Mouse (Mus musculus) ovary, adult 18-20 months (tissue): ENCODE measurements around the gene Gfod2.
A peak's percentile ranks its signal among the peaks of the same experiment; 100 is the strongest.

Source experiments
- DNase-seq: peaks from one replicate; pipeline ENCODE4 v3.0.0; 2022; ENCODE audit warnings: low spot score, mixed read lengths

Gene Gfod2

DNA sequence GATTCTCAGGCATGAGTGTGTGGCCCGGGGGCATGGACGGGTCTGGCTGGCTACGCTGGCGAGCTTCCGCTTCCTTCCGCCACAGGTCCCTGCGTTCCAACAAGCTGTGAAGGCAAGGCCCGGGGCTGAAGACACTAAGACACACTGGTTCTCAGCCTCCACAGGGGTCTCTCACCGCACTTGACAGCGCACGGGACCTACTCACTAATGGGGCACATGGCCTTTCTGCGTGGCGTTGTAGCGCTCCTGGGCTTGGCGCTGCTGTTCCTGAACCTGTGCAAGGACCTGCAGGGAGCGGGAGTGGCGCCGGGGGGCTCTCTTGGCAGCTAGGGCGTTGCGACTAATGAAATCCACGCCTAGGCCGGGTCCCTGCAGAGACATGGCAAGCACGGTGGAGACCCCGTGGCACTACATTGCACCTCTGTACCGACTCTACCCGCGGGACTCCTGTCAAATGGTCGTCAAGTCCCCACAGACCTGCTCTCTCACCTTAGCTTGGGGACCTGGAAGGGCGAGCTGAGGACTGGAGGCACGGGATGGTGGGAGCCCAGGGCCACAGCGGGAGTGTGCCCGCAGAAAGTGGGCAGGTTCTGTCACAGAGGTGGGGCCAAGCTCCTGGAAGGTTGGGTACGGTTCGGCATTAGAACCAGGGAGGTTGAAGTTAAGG is 54.2 kb downstream of the Gfod2 start:
- DNase-seq = no peak

DNA sequence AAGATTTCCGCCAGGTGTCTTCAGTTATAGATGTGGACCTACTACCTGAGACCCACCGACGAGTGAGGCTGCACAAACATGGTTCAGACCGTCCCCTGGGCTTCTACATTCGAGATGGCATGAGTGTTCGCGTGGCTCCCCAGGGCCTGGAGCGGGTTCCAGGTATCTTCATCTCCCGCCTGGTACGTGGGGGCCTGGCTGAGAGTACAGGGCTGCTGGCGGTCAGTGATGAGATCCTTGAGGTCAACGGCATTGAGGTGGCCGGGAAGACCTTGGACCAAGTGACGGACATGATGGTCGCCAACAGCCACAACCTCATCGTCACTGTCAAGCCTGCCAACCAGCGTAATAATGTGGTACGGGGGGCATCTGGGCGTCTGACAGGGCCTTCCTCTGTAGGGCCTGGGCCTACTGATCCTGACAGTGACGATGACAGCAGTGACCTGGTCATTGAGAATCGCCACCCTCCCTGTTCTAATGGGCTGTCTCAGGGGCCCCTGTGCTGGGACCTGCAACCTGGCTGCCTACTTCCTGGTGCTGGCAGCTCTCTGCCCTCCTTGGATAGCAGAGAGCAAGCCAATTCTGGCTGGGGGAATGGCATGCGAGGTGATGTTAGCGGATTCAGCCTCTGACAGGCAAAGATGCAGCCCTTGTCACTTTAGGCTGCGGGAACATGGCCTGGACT is 55.6 kb downstream of the Gfod2 start:
- DNase-seq = no peak

DNA sequence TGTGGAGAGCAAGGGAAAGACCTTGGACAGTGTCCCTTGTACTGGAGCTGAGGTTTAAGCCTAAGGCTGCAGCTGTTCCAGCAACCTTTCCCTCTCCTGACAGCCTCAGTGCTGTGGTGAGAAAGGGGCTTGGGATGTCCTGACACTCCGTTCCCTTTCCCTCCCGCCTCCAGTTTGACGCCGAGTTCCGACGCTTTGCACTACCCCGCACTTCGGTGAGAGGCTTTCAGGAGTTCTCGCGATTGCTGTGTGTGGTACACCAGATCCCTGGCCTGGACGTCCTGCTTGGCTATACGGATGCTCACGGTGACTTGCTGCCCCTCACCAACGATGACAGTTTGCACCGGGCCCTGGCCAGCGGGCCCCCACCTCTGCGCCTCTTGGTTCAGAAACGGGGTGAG is 56.5 kb downstream of the Gfod2 start:
- no peak for DNase-seq

DNA sequence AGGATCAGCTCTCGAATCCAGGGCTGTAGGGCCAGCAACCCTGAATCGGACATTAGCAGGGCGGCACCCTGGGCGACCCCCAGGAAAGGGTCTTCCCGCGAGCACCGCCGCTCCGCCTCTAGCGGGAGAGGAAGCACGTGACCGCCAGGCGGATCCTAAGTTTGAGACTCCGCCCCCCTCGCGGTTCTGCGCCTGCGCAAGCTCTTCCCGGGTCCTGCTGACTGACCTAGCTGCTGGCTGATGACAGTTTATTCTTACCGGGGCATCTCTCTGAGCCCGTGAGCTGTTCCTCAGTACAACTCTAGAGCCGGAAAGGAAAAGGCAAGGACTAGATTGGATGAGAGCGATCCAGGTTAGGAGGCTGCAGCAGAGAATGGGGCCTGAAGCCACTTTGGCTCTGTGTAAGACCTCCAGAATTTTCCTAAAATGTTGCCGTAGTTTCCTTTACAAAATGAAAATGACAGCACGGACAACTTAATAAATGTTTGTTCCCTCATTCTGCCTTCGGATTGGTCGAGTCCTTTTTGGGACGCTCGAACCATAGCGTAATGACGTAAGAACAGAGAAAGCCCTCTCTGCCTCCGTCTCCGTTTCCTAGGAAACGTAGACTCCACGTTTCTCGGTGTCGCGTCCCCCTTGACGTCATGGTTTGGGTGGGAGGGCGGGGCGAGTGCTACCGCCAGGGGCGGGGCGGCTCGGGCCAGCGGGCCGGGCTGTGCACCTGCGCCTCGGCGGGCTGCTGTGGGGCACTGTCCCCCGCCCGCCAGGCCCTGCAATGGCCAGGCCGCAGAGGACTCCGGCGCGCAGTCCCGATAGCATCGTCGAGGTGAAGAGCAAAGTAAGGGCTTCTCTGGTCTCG is 57.3 kb downstream of the Gfod2 start, which contains the start of the genes Acd and Pard6a:
TSS of gene Acd (minus strand) at position 137 of the 859 bp plus-strand sequence.
TSS of gene Pard6a (plus strand) at position 183 of the 859 bp plus-strand sequence.
- DNase-seq = peak; percentile 89

DNA sequence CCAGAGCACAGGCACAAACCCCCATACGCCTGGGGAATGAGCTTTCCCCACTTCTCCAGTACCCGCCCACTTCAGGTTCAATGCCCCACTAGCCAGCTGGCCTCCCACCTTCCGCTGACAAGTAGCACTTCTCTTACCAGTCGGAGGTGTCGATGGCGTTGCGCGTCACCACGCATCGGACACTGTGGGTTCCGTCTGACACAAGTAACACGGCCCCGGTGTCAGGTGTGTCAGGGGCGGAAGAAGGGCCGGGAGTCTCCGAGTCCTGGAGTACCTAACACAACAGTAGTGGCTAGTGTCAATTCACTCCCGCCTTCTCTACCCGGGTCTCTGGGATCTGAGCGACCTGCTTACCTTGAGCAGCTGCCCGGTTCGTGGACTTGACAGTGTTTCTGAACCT is 57.9 kb downstream of the Gfod2 start:
- peak; percentile 37 for DNase-seq

DNA sequence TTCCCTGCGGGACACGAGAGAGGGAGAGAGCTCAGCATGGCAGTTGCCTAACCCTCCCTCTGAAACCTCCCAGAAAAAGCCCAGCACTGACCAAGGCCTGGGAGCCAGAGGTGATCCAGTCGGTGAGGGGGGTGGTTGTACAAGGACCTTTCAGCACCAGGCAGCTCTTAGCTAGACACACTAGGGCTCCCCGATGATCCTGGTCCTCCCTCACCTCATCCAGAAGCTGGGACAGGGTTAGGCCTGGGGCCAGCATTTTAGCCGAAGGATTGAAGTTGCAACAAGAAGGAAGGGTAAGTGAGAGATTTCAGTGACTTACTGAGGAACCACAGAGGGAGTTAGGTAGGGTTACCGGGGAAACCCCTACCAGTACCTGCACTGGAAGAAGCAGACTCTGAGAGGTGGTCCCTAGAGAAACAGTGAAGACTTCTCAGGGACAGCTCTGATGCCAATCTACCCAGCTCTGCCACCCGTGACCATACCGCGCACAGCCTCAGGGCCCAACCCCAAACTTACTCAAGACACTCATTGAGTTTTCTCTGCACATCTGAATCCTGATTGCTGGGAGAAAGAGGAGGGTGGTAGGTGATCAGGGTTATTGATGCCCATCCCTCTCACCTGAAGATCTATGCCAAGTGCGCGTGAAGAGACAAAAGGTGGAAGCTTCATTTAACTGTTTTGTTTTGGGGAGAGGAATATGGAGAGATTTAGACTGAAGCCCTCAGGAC is 58.8 kb downstream of the Gfod2 start:
- DNase-seq = no peak

DNA sequence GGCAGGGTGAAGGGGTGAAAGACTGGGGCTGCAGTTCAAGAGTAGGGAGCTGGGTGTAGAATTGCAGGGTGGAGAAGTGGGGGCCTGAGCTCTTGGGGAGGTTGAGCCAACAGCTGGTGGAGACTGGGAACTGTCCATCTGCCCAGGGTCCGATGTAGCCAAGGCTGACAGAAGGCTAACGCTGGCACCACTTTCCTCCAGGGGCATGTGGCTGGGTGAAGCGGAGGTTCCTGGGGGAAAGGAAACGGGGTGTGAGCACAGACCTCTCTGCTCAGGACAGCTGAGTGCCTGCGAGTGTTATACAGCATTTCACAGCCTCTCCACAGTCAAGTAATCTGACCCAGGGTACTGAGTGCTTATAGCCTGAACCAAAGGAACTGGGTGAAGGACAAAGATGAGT is 59.7 kb downstream of the Gfod2 start:
- no peak for DNase-seq

DNA sequence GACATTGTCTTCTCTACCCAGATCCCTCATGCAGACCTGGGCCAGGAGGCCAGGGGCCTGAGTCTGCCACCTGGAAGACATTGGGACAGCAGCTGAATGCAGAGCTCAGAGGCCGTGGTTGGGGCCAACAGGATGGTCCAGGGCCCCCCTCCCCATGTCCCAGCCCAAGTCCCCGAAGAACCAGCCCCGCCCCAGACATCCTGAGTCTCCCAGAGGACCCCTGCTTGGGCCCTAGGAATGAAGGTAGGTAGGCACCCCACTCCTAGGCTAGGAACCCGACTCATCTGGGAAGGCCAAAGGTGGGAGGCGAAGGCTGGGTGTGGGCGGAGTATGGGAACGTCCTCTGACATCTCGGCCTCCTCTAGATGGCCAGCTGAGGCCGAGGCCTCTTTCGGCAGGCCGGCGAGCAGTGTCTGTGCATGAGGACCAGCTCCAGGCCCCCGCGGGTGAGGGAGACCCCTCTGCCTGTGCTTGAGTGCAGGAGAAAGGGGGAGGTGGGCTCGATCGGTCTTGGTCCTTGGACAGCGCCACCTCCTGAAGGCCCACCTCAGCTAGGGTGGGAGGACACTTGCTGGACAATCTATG is 61.2 kb downstream of the Gfod2 start:
- DNase-seq = no peak

DNA sequence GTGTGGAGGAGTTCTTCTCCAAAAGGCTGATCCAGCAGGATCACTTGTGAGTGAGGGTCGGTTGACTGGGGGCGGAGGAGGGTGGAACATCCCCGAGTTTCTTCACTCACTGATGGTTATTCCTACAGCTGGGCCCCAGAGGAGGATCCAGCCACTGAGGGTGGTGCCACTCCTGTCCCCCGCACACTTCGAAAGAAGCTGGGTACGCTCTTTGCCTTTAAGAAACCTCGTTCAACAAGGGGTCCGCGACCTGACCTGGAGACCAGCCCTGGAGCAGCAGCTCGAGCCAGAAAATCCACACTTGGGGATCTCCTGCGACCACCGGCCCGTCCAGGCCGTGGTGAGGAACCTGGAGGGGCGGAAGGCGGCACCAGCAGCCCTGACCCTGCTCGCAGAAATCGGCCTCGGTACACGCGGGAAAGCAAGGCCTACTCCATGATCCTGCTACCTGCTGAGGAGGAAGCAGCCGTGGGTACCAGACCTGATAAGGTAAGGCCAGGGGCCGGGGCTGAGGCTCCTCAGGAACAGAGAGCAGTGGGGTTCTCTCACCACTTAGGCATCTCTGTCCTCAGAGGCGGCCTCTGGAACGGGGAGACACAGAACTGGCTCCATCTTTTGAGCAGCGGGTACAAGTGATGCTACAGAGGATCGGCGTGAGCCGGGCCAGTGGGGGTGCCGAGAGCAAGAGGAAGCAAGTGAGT is 63.2 kb downstream of the Gfod2 start:
- no peak for DNase-seq

DNA sequence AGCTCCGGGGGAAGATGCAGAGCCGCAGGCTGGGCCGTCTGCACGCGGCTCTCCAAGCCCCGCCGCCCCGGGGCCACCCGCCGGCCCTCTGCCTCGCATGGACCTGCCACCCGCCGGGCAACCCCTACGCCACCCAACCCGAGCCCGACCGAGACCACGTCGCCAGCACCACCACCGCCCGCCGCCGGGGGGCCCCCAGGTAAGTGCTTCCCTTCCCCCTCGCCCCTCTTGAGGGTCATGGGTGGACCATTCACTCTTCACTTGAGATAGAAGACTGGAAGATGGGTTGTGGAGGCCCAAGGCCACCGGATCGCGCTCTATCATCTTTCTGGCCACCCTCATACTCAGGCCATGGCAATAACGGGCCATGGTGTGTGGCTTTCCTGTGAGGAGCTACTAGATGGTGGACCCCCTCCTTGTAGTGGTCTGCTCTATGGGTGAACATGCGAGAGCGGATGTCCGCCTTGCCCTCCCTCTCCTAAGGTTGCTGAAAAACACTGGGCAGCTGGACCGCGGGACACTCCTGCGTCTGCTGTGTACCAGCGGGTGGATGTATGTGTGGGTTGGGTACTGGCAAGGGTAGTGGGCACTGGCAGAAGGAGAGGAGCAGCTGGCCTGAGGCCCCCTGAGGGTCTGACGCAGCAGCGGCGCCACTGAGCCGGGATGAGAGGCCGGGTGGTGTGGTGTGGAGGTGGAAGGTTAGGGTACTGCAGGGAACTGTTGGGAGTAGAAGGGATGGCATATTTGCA is 64.2 kb downstream of the Gfod2 start:
- DNase-seq = no peak

DNA sequence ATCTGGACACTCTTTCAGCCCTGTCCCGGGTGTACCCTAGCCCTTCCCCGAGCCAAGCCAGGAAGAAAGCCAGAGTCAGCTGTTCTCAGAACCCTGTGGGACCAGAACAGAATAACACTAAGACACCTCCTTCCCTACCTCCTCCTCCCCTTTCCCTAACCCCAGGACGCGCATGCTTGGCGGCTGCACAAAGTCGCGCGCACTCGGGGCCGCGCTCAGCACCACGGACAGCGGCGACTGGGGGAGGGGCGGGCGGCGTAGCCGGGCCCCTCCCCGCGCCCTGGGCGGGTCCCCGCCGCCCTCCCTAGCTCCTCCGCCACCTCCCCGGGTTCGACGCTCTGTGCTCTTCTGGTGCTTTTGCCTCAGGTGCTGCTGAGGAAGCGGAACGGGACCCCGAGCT is 64.8 kb downstream of the Gfod2 start:
- no peak for DNase-seq

DNA sequence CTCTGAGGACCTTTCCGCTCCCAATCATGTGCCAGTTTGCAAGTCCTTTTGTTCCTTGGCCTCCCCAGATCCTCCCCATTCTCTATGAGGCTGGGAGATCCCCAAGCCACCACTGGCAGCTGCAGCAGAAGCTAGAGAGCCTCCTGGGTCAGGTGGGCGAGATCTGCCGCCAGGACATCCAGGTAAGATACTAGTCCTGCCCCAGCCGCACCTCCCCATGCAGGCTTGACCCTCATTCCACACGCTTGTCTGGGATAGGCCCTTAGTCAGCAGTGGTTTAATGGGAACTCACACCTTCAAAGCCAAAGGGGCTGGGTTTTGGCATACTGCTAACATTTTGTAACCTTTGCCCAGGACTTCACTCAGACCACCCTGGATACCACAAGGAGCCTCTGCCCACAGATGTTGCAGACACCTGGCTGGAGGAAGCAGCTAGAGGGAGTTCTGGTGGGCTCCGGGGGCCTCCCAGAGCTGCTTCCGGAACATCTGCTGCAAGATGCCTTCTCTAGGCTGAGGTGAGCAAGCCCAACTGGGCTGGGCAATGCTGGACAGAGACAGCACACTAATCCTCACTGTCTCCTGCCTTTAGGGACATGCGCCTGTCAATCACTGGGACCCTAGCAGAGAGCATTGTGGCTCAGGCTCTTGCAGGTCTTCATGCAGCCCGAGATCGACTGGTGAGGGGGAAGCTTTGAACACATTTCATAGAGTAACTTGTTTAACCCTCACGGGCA is 65.8 kb downstream of the Gfod2 start:
- no peak for DNase-seq

DNA sequence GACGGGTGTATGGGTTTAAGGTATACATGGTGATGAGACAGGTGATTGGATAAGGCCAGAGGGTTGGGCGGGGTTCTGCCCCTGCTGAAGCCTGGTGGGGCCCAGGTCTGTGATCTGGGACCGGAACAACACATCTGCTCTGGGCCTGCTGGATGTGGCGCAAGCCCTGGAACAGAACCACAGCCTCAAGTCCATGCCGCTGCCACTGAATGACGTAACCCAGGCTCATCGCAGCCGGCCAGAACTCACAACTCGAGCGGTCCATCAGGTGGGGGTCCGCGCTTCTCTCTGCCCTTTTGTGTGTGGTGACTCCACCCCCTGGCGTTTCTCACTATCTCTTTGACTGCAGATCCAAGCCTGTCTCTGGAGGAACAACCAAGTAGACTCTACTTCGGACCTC is 67.5 kb downstream of the Gfod2 start:
- DNase-seq = no peak

DNA sequence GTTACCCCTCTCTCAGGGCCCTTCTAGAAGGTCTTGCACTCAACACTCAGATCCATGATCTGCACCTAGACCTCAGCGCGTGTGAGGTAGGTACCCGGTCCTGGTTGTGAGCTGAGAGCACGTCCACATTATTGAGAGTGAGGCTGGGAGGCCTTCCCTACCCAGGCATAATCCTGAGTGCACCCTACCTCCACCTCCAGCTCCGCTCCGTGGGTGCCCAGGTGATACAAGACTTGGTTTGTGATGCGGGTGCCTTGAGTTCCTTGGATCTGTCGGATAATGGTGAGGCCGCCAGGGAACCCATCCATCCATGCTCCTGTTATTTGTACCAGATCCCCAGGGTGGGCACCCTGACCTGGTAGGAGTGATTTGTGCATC is 68.5 kb downstream of the Gfod2 start:
- no peak for DNase-seq

DNA sequence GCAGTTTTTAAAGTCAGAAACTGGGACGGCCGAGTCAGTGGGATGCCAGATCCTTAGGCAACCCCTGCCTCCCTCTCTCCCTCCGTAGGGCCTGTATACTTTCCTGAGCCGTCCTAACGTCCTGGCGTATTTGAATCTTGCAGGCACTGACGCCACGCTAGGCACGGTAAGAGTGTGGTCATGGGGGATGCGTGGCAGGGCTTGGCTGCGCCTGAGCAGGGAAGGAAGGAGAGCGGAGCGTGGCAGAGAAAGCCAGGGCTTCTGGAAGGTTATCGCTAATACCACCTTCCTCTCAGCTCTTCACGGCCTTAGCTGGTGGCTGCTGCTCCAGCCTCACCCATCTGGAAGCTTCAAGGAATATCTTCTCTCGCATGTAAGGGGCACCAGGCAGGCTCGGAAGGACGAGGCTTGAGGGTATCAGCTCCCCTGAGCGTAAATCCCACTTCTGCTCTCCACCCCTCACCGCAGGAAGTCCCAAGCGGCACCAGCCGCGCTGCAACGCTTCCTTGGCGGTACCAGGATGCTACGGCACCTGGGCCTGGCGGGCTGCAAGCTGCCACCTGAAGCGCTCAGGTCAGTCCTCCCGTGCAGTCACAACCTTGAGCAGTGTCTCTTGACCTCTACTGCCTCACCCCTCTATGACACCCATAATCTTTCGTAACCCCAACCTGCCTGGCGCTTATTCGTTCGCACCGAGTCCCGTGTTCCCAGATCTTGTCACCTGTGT is 69.0 kb downstream of the Gfod2 start:
- DNase-seq = no peak

DNA sequence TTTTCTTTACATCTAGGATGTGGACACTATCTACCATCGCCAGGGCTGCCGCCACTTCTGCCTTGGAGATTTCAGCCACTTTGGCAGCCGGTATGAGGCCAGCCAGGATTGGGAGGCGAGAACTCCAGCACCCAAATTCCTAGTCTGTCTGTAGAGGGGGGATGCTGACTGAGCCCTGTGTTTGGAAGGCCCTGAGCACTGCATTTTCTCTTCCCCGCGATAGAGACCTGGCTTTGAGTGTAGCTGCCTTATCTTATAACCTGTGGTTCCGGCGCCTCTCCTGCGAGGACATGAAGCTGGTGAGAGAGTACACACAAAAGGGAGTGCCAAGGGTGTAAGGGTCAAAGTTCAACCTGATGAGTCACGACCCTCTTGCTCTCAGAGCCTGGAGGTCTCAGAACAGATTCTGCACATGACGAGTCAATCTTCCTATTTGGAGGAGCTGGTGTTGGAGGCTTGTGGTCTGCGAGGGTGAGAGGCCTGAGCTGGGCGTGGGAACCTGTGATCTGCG is 70.2 kb downstream of the Gfod2 start:
- DNase-seq = no peak

DNA sequence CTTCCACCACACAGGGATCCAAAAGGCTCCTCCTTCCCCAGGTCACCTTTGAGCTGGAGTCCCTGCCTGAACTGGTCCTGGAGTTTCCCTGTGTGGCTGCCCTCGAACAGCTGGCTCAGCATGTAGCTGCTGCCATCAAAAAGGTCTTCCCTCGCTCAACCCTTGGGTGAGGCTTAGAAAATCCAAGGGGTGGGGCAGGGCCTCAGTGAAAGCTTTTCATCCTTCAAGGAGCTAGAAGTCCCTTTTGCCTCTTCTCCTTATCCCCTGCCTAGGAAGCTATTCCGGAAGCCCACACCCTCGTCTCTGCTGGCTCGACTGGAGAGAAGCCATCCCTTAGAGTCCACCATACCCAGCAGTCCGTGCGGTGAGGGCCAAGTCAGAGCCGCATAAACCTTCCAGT is 71.0 kb downstream of the Gfod2 start:
- DNase-seq = no peak

DNA sequence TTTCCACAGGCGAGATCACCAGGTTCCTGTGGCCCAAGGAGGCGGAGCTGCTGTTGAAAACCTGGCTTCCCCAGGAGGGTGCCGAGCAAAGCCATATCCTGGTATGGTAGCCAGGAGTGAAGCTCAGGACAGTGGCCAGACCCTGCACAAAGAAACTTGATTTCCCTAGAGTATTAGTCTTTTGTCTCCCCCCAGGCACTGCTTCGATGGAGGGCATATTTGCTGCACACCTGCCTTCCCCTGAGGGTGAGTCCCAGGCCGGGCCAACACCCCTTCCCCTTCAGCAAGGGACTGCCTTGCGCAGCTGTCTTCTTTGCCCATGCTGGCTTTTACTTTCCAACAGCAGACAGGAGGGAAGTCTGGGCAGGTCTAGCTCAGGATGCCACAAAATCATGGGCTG is 71.9 kb downstream of the Gfod2 start:
- no peak for DNase-seq

DNA sequence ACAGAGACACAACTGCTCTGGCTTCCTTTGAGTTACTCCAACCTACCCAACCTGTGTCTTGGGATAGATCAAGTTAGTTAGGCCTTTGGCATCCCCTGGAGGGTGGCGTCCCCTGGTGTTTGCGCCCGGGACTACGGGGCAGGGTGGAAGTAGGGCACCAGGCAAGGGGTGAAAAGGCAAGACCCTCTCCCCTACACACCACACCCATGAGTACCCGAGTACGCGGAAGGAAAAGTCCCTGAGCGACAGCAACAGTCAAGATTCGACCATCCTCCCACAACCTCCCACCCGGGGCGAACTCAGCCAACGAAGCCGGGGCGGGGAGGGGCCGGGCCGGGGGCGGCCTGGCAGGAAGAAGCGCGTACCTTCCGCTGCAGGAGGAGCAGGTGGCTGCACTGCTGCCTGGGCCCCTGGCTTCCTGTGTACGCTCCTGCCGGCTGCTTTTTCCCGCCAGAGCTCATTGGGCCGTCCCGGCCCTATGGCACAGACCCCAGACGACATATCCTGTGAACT is 72.6 kb downstream of the Gfod2 start, which contains the start of gene Carmil2:
TSS of gene Carmil2 (plus strand) at position 479 of the 513 bp plus-strand sequence.
- DNase-seq = no peak
